Mouse (Mus musculus): ENCODE measurements at regions not wholly inside any gene's neighbourhood (a gene's known extent, or its start where the extent isn't known, plus 50 kb on each side); places are given as distances from the start of the nearest gene placed in this dataset.

GRCm38 (mm10) chr13:29073630-29074029 is 120.1 kb upstream of the Sox4 start:
- Histone ChIP-seq H3K27me3 (replicated peaks; ENCODE audit: low read depth, poor library complexity, severe bottlenecking) (no peaks in the 10 kb centered on the region), H3K9me3 (no peaks in the 10 kb centered on the region), H3K4me1 (0 out of 2 replicates have a peak, but pooled peaks cover 4% of the 10 kb centered on the region), H3K4me3 (no peak overlapping the region), H3K36me3 (replicated peaks) (no peaks in the 10 kb centered on the region), H3K27ac (replicated peaks) (no peak overlapping the region)
- DNase-seq (ENCODE audit: low spot score), result no peak
- WGBS, result 89% methylated on average over 2 of the region's 2 CpGs

- peaks cover 3% of the 10 kb centered on the region; the same call in 1 of the 2 replicates for H3K4me1 ChIP-seq
- H3K4me3 ChIP-seq, result no peak overlapping the region
- WGBS, result 72% methylated on average over 5 of the region's 5 CpGs
- H3K9me3 ChIP-seq, result peaks cover 3% of the 10 kb centered on the region; the same call in 1 of the 2 replicates
- DNase-seq (ENCODE audit: low spot score), result no peak
- no peaks in the 10 kb centered on the region for H3K36me3 ChIP-seq (replicated peaks)
- H3K27ac ChIP-seq (replicated peaks), result no peak overlapping the region
- H3K27me3 ChIP-seq (replicated peaks; ENCODE audit: low read depth, poor library complexity, severe bottlenecking), result no peaks in the 10 kb centered on the region
Measured at GRCm38 (mm10) chr13:29063924-29064323, 110.4 kb upstream of the Sox4 start.

- no peaks in the 10 kb centered on the region for H3K27me3 ChIP-seq (replicated peaks; ENCODE audit: low read depth, poor library complexity, severe bottlenecking)
- no peak for DNase-seq (ENCODE audit: low spot score)
- H3K27ac ChIP-seq (replicated peaks), result no peak overlapping the region
- H3K9me3 ChIP-seq, result peaks cover 3% of the 10 kb centered on the region; the same call in 1 of the 2 replicates
- no peaks in the 10 kb centered on the region for H3K36me3 ChIP-seq (replicated peaks)
- H3K4me1 ChIP-seq, result peaks cover 4% of the 10 kb centered on the region; the same call in 1 of the 2 replicates
- 78% methylated on average over 5 of the region's 5 CpGs for WGBS
- H3K4me3 ChIP-seq, result no peak overlapping the region
Measured at GRCm38 (mm10) chr13:29058685-29059084, 105.2 kb upstream of the Sox4 start.

GRCm38 (mm10) chr13:29049730-29050129 is 96.2 kb upstream of the Sox4 start:
- H3K4me3 ChIP-seq, result no peak overlapping the region
- no peaks in the 10 kb centered on the region for H3K27me3 ChIP-seq (replicated peaks; ENCODE audit: low read depth, poor library complexity, severe bottlenecking)
- WGBS, result 49% methylated on average over 4 of the region's 4 CpGs
- H3K9me3 ChIP-seq, result no peaks in the 10 kb centered on the region
- H3K4me1 ChIP-seq, result peaks cover 13% of the 10 kb centered on the region
- H3K27ac ChIP-seq (replicated peaks), result no peak overlapping the region
- peak; percentile 28 for DNase-seq (ENCODE audit: low spot score)
- H3K36me3 ChIP-seq (replicated peaks), result no peaks in the 10 kb centered on the region

- Histone ChIP-seq H3K4me1 (peaks cover 13% of the 10 kb centered on the region), H3K27me3 (replicated peaks; ENCODE audit: low read depth, poor library complexity, severe bottlenecking) (no peaks in the 10 kb centered on the region), H3K9me3 (no peaks in the 10 kb centered on the region), H3K36me3 (replicated peaks) (no peaks in the 10 kb centered on the region), H3K4me3 (no peak overlapping the region), H3K27ac (replicated peaks) (no peak overlapping the region)
- DNase-seq (ENCODE audit: low spot score), result no peak
- 60% methylated on average over 7 of the region's 7 CpGs for WGBS
Measured at GRCm38 (mm10) chr13:29048990-29049576, 95.6 kb upstream of the Sox4 start.

GRCm38 (mm10) chr13:29044655-29045054 is 91.1 kb upstream of the Sox4 start:
- Histone ChIP-seq H3K4me1 (peaks cover 18% of the 10 kb centered on the region), H3K9me3 (no peaks in the 10 kb centered on the region), H3K36me3 (replicated peaks) (no peaks in the 10 kb centered on the region), H3K27me3 (replicated peaks; ENCODE audit: low read depth, poor library complexity, severe bottlenecking) (no peaks in the 10 kb centered on the region), H3K27ac (replicated peaks) (no peak overlapping the region), H3K4me3 (no peak overlapping the region)
- DNase-seq (ENCODE audit: low spot score), result no peak
- 51% methylated on average over 4 of the region's 4 CpGs for WGBS

GRCm38 (mm10) chr13:29040331-29040730 is 86.8 kb upstream of the Sox4 start:
- no peaks in the 10 kb centered on the region for H3K9me3 ChIP-seq
- peaks cover 7% of the 10 kb centered on the region; the same call in 1 of the 2 replicates for H3K4me1 ChIP-seq
- no peak overlapping the region for H3K4me3 ChIP-seq
- H3K36me3 ChIP-seq (replicated peaks), result no peaks in the 10 kb centered on the region
- DNase-seq (ENCODE audit: low spot score), result no peak
- WGBS, result 62% methylated on average over 5 of the region's 5 CpGs
- H3K27me3 ChIP-seq (replicated peaks; ENCODE audit: low read depth, poor library complexity, severe bottlenecking), result no peaks in the 10 kb centered on the region
- H3K27ac ChIP-seq (replicated peaks), result no peak overlapping the region

- Histone ChIP-seq H3K27ac (replicated peaks) (no peak overlapping the region), H3K9me3 (no peaks in the 10 kb centered on the region), H3K4me1 (peaks cover 9% of the 10 kb centered on the region), H3K4me3 (no peak overlapping the region), H3K27me3 (replicated peaks; ENCODE audit: low read depth, poor library complexity, severe bottlenecking) (no peaks in the 10 kb centered on the region), H3K36me3 (replicated peaks) (no peaks in the 10 kb centered on the region)
- no peak for DNase-seq (ENCODE audit: low spot score)
- 49% methylated on average over 4 of the region's 4 CpGs for WGBS
Measured at GRCm38 (mm10) chr13:29034904-29035303, 81.4 kb upstream of the Sox4 start.

- no peak overlapping the region for H3K4me3 ChIP-seq
- H3K36me3 ChIP-seq (replicated peaks), result no peaks in the 10 kb centered on the region
- no peak overlapping the region for H3K27ac ChIP-seq (replicated peaks)
- H3K9me3 ChIP-seq, result no peaks in the 10 kb centered on the region
- 61% methylated on average over 8 of the region's 8 CpGs for WGBS
- DNase-seq (ENCODE audit: low spot score), result no peak
- H3K4me1 ChIP-seq, result peaks cover 9% of the 10 kb centered on the region
- H3K27me3 ChIP-seq (replicated peaks; ENCODE audit: low read depth, poor library complexity, severe bottlenecking), result no peaks in the 10 kb centered on the region
Measured at GRCm38 (mm10) chr13:29034444-29034843, 80.9 kb upstream of the Sox4 start.

GRCm38 (mm10) chr13:29027146-29027545 is 73.6 kb upstream of the Sox4 start:
- Histone ChIP-seq H3K27ac (replicated peaks) (no peak overlapping the region), H3K4me3 (no peak overlapping the region), H3K36me3 (replicated peaks) (no peaks in the 10 kb centered on the region), H3K4me1 (no peaks in the 10 kb centered on the region), H3K27me3 (replicated peaks; ENCODE audit: low read depth, poor library complexity, severe bottlenecking) (no peaks in the 10 kb centered on the region), H3K9me3 (no peaks in the 10 kb centered on the region)
- 91% methylated on average over 10 of the region's 10 CpGs for WGBS
- no peak for DNase-seq (ENCODE audit: low spot score)

GRCm38 (mm10) chr13:29023486-29023885 is 70.0 kb upstream of the Sox4 start:
- Histone ChIP-seq H3K27me3 (replicated peaks; ENCODE audit: low read depth, poor library complexity, severe bottlenecking) (no peaks in the 10 kb centered on the region), H3K4me3 (no peak overlapping the region), H3K9me3 (no peaks in the 10 kb centered on the region), H3K36me3 (replicated peaks) (no peaks in the 10 kb centered on the region), H3K27ac (replicated peaks) (no peak overlapping the region), H3K4me1 (no peaks in the 10 kb centered on the region)
- WGBS, result 96% methylated on average over 1 of the region's 1 CpGs
- no peak for DNase-seq (ENCODE audit: low spot score)

- no peaks in the 10 kb centered on the region for H3K9me3 ChIP-seq
- peaks cover 6% of the 10 kb centered on the region for H3K4me1 ChIP-seq
Measured at GRCm38 (mm10) chr13:29019839-29020238, 66.3 kb upstream of the Sox4 start.

GRCm38 (mm10) chr13:29016145-29016651 is 62.7 kb upstream of the Sox4 start:
- Histone ChIP-seq H3K4me3 (peak overlapping the region; percentile 21; the same call in 1 of the 2 replicates), H3K9me3 (no peaks in the 10 kb centered on the region), H3K27ac (replicated peaks) (no peak overlapping the region), H3K27me3 (replicated peaks; ENCODE audit: low read depth, poor library complexity, severe bottlenecking) (peaks cover 11% of the 10 kb centered on the region; the same call in 1 of the 2 replicates), H3K4me1 (peaks cover 13% of the 10 kb centered on the region), H3K36me3 (replicated peaks) (no peaks in the 10 kb centered on the region)
- DNase-seq (ENCODE audit: low spot score), result no peak
- WGBS, result 84% methylated on average over 25 of the region's 25 CpGs

More at GRCm38 (mm10) chr13:29019839-29020238, 66.3 kb upstream of the Sox4 start:
- 92% methylated on average over 3 of the region's 3 CpGs for WGBS
- H3K27me3 ChIP-seq (replicated peaks; ENCODE audit: low read depth, poor library complexity, severe bottlenecking), result peaks cover 11% of the 10 kb centered on the region; the same call in 1 of the 2 replicates
- no peak overlapping the region for H3K27ac ChIP-seq (replicated peaks)
- no peak for DNase-seq (ENCODE audit: low spot score)
- H3K36me3 ChIP-seq (replicated peaks), result no peaks in the 10 kb centered on the region
- no peak overlapping the region for H3K4me3 ChIP-seq

Data from embryonic facial prominence, embryonic 10.5 days (tissue).